Mouse (Mus musculus): ENCODE measurements at regions not wholly inside any gene's neighbourhood (a gene's known extent, or its start where the extent isn't known, plus 50 kb on each side); places are given as distances from the start of the nearest gene placed in this dataset.

- no peak overlapping the region for H3K4me2 ChIP-seq
- no peaks in the 10 kb centered on the region for H3K36me3 ChIP-seq
- H3K9ac ChIP-seq, result no peak overlapping the region
- no peaks in the 10 kb centered on the region for H3K27me3 ChIP-seq
- no peak overlapping the region for H3K4me3 ChIP-seq (replicated peaks)
- 0 out of 2 replicates have a peak, but pooled peaks have one; percentile 40 for ATAC-seq (replicated peaks; ENCODE audit: low FRiP score)
- 32% methylated on average over 4 of the region's 4 CpGs for WGBS
- no peaks in the 10 kb centered on the region for H3K4me1 ChIP-seq
- H3K9me3 ChIP-seq (replicated peaks), result no peaks in the 10 kb centered on the region
- H3K27ac ChIP-seq, result no peak overlapping the region
Observed at GRCm38 (mm10) chr5:58822704-58823103, 1104.9 kb downstream of the Pcdh7 start.

DNA sequence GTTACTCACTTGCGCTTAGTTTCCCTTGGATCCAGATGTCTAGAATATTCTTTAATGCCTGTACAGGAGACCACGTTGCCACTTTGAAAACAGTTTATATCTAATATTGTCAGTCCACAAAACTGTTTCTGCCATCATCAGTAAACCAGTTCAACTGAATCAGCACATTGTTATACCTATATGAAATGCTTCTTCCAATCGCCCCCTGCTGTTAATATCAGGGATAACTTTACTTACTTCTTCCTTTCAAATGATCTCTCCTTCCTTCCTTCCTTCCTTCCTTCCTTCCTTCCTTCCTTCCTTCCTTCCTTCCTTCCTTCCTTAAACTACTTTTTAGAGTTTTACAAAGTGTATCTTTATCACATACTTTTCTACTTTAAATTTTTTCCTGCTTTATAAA lies 1108.2 kb downstream of the Pcdh7 start:
- no peaks in the 10 kb centered on the region for H3K36me3 ChIP-seq
- no peak overlapping the region for H3K4me2 ChIP-seq
- no peaks in the 10 kb centered on the region for H3K9me3 ChIP-seq (replicated peaks)
- H3K9ac ChIP-seq, result no peak overlapping the region
- H3K4me1 ChIP-seq, result no peaks in the 10 kb centered on the region
- WGBS, result 51% methylated on average over 3 of the region's 3 CpGs
- no peak for ATAC-seq (replicated peaks; ENCODE audit: low FRiP score)
- no peaks in the 10 kb centered on the region for H3K27me3 ChIP-seq
- H3K4me3 ChIP-seq (replicated peaks), result no peak overlapping the region
- no peak overlapping the region for H3K27ac ChIP-seq

DNA sequence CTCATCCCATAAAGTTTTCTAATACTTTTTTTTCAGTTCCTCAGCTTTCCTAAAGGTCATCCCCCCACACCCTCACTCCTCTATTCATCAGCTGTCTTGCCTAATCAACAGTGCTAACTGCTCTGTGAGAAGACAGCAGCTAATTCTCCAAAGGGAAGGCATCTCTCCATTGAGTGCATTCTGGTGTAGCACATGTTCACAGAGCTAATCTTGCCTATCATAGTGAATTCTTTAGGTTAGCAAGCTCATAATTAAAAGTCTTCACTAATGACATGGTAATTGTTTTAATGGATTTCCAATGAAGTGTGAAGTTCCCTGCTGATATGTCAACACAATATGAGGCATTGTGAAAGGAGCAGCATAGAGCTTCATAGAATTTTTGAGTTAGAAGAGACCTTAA lies 1129.2 kb downstream of the Pcdh7 start:
- ATAC-seq (replicated peaks; ENCODE audit: low FRiP score), result no peak
- H3K4me3 ChIP-seq (replicated peaks), result no peak overlapping the region

GRCm38 (mm10) chr5:58858016-58858415 lies 1140.2 kb downstream of the Pcdh7 start:
- no peaks in the 10 kb centered on the region for H3K4me1 ChIP-seq
- WGBS, result 85% methylated on average over 2 of the region's 2 CpGs
- H3K27me3 ChIP-seq, result no peaks in the 10 kb centered on the region
- H3K27ac ChIP-seq, result no peak overlapping the region
- H3K9me3 ChIP-seq (replicated peaks), result no peaks in the 10 kb centered on the region
- no peak overlapping the region for H3K4me2 ChIP-seq
- H3K4me3 ChIP-seq (replicated peaks), result no peak overlapping the region
- H3K9ac ChIP-seq, result no peak overlapping the region
- no peak for ATAC-seq (replicated peaks; ENCODE audit: low FRiP score)
- no peaks in the 10 kb centered on the region for H3K36me3 ChIP-seq

More for the DNA sequence above, 1129.2 kb downstream of the Pcdh7 start:
- Histone ChIP-seq H3K36me3 (no peaks in the 10 kb centered on the region), H3K27me3 (no peaks in the 10 kb centered on the region), H3K4me2 (no peak overlapping the region), H3K4me1 (no peaks in the 10 kb centered on the region), H3K9me3 (replicated peaks) (no peaks in the 10 kb centered on the region), H3K27ac (no peak overlapping the region), H3K9ac (no peak overlapping the region)

DNA sequence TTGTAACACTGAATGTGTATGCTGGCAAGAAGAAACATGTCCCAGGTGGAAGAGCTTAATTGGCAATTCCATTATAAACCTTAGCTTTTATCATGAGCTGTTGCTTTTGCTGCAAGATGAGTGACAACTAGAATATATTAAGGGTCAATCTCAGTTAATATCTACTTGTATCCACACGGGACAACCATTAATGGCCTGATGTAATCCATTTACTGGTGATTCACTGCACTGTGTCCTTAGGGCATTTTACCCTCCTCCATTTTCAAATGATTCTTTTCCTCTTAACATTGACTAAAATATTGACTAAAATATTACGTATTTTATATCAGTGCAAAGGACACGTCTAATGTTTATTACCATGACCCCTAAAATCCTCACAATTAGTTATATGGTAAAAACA lies 1175.7 kb downstream of the Pcdh7 start:
- Histone ChIP-seq H3K36me3 (no peaks in the 10 kb centered on the region), H3K4me2 (no peak overlapping the region), H3K9me3 (replicated peaks) (no peaks in the 10 kb centered on the region), H3K27ac (no peak overlapping the region), H3K9ac (no peak overlapping the region), H3K27me3 (no peaks in the 10 kb centered on the region), H3K4me3 (replicated peaks) (no peak overlapping the region), H3K4me1 (no peaks in the 10 kb centered on the region)
- 76% methylated on average over 3 of the region's 3 CpGs for WGBS
- ATAC-seq (replicated peaks; ENCODE audit: low FRiP score), result no peak

- no peak overlapping the region for H3K4me3 ChIP-seq (replicated peaks)
- no peak overlapping the region for H3K4me2 ChIP-seq
- WGBS, result 86% methylated on average over 1 of the region's 1 CpGs
Observed at GRCm38 (mm10) chr5:58941436-58941835, 1223.7 kb downstream of the Pcdh7 start.

GRCm38 (mm10) chr5:58975268-58975667 lies 1257.5 kb downstream of the Pcdh7 start:
- no peak overlapping the region for H3K27ac ChIP-seq
- H3K27me3 ChIP-seq, result no peaks in the 10 kb centered on the region
- H3K4me3 ChIP-seq (replicated peaks), result no peak overlapping the region
- H3K4me1 ChIP-seq, result no peaks in the 10 kb centered on the region
- 79% methylated on average over 2 of the region's 2 CpGs for WGBS
- no peak overlapping the region for H3K4me2 ChIP-seq
- H3K36me3 ChIP-seq, result no peaks in the 10 kb centered on the region
- no peaks in the 10 kb centered on the region for H3K9me3 ChIP-seq (replicated peaks)
- ATAC-seq (replicated peaks; ENCODE audit: low FRiP score), result no peak
- no peak overlapping the region for H3K9ac ChIP-seq

More at GRCm38 (mm10) chr5:58941436-58941835, 1223.7 kb downstream of the Pcdh7 start:
- H3K9ac ChIP-seq, result no peak overlapping the region
- H3K36me3 ChIP-seq, result no peaks in the 10 kb centered on the region
- H3K27me3 ChIP-seq, result no peaks in the 10 kb centered on the region
- H3K27ac ChIP-seq, result no peak overlapping the region
- no peak for ATAC-seq (replicated peaks; ENCODE audit: low FRiP score)
- H3K9me3 ChIP-seq (replicated peaks), result no peaks in the 10 kb centered on the region
- H3K4me1 ChIP-seq, result no peaks in the 10 kb centered on the region

- H3K27me3 ChIP-seq, result no peaks in the 10 kb centered on the region
- no peak overlapping the region for H3K4me3 ChIP-seq (replicated peaks)
- no peak for ATAC-seq (replicated peaks; ENCODE audit: low FRiP score)
- H3K9me3 ChIP-seq (replicated peaks), result no peaks in the 10 kb centered on the region
- H3K36me3 ChIP-seq, result no peaks in the 10 kb centered on the region
- H3K4me1 ChIP-seq, result no peaks in the 10 kb centered on the region
- H3K9ac ChIP-seq, result no peak overlapping the region
- 89% methylated on average over 1 of the region's 1 CpGs for WGBS
- H3K4me2 ChIP-seq, result no peak overlapping the region
- no peak overlapping the region for H3K27ac ChIP-seq
Observed at GRCm38 (mm10) chr5:58987754-58988153, 1270.0 kb downstream of the Pcdh7 start.
